ENCODE assay signal across 1 mouse cellular context in genomic region chr11:84871046-84871445, GRCm38 (mm10).
TF ChIP-seq lines count a peak whose summit lies in the region.

No protein-coding gene starts in this region.

TF ChIP-seq in MEL, 35 proteins besides CTCF, POLR2A, EP300 and RAD21:
- TF ChIP-seq GATA1 (IDR thresholded peaks at IDR 0.05; ENCODE audit: low read depth, low read length) = peak; percentile 23; the same call in 1 of the 2 replicates
- peak; percentile 33; the same call in 1 of the 2 replicates for TF ChIP-seq MXI1 (IDR thresholded peaks at IDR 0.05; ENCODE audit: low read depth, low read length)
- TF ChIP-seq E2F4 (IDR thresholded peaks at IDR 0.05; ENCODE audit: borderline replicate concordance, low read depth, low read length) = no peak
- 0 out of 2 replicates have a peak, but pooled peaks have one; percentile 52 for TF ChIP-seq MYC (IDR thresholded peaks at IDR 0.05; ENCODE audit: low read depth, low read length)
- TF ChIP-seq ETS1 (IDR thresholded peaks at IDR 0.05; ENCODE audit: low read depth, low read length) = 0 out of 2 replicates have a peak, but pooled peaks have one; percentile 4
- TF ChIP-seq ZKSCAN1 (IDR thresholded peaks at IDR 0.05; ENCODE audit: low read depth, low read length) = no peak
